Mouse (Mus musculus): ENCODE measurements around the gene Catsperg1.

GRCm38 (mm10) chr7:29244732-29245416 is 31.0 kb upstream of the Catsperg1 start:
- TF ChIP-seq CTCF (IDR thresholded peaks at IDR 0.05; ENCODE audit: low read depth) = peak; percentile 75
- no peak for TF ChIP-seq EP300 (IDR thresholded peaks at IDR 0.05; ENCODE audit: low read depth)

Data from liver, embryonic 14.5 days (tissue).